Mouse (Mus musculus) embryonic fibroblast, embryonic 13.5 days (primary cell): ENCODE data around the gene Fam241a.

Experiments
- CTCF ChIP-seq: IDR thresholded peaks from 2 replicates; pipeline ENCODE4 v1.5.1; 2011; ENCODE audit warnings: mild to moderate bottlenecking, control low read depth, low read length, moderate library complexity, borderline replicate concordance; ENCODE audit not compliant: insufficient read depth
- POLR2A ChIP-seq: IDR thresholded peaks from 2 replicates; pipeline ENCODE4 v1.6.1; 2011; ENCODE audit warnings: low read depth, mild to moderate bottlenecking, control low read depth, low read length, moderate library complexity

DNA sequence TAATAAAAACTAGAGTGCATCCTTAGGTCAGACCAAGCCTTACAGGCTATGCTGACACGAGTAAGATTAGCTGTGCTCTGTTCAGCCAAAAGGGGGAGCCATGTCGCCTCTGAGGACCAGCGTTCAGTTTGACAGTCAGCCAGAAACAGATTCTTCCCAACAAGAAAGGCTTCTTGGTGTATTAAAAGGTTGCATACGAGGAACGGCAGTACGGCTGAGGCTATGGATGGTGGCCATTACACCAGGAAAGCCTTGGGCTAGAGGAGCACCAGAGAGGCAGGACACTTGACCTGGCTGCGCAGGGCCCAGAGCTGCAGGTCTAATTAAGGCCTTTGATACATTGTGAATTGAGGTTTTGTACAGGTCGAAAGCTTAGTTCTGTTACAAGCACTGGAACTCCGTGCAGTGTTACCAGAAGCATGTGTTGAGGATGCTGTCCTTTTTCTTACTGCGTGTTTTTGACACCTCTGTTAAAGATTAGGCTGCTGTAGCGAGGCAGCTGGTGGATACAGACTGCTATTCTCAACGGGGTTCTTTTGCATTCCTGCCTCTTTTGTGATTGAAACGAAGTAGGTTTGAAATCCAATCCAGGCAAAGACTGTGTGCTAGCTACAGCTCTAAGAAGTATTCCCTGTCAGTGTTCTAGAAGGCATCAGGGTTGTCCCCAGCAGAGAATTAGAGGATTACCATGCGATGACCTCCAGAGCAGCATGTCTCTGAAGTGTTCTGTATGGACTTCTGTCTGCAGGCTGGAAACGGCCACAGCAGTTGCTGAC, 42.5 kb downstream of the Fam241a start:
- TF ChIP-seq CTCF (peak; percentile 71; the same call in 1 of the 2 replicates), POLR2A (no peak)
